Mouse (Mus musculus): Measurements from ENCODE around the gene Sac3d1.

DNA sequence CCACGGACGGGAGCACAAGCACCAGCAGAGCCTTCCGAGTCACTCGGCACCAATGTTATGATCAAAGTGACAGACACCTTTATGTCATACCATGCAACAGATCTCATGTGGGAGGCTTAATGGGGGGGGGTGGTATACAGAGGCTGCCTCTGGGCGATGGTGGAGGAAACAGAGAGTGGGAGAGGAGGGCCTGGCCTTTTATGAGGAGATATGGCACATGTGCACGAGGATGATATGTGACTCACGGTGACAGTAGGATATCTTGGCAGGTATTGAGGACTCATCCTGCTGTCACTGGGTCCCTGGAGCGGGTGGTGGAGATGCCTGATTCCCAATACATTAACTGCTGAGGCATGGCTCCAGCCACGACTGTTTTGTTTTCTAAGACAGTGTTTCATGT, 36.7 kb upstream of the Sac3d1 start:
- TF ChIP-seq CTCF (IDR thresholded peaks at IDR 0.05; ENCODE audit: low read depth, low read length) (no peak), POLR2A (IDR thresholded peaks at IDR 0.05; ENCODE audit: borderline replicate concordance, low read depth, low read length) (no peak)

Data from bone marrow macrophage, adult 2 months (primary cell).